Mouse (Mus musculus) neural tube, embryonic 15.5 days (tissue): ENCODE results near the gene Rbm19. TPM values are rescaled to one million over a fixed set of nuclear protein-coding genes. Genes with fewer than 3 reads are reported as not detected.

ENCODE experiments used
- ATAC-seq: fragments of 200-750 bp; cut with Nextera tagmentation; 2 replicates; pipeline ENCODE4 v1.8.0; 2017; ENCODE audit warnings: mild to moderate bottlenecking, moderate TSS enrichment, moderate library complexity; ENCODE audit not compliant: low FRiP score
- H3K27ac ChIP-seq: fragments of 300-500 bp; sonication (generic); replicated peaks from 2 replicates; pipeline ENCODE4 v1.5.1; 2015; ENCODE audit warnings: mild to moderate bottlenecking, inconsistent platforms
- H3K27me3 ChIP-seq: fragments of 300-500 bp; sonication (generic); replicated peaks from 2 replicates; pipeline ENCODE4 v1.6.1; 2015; ENCODE audit warnings: inconsistent platforms
- H3K36me3 ChIP-seq: fragments of 300-500 bp; sonication (generic); 2 replicates; pipeline ENCODE4 v1.6.1; 2015; ENCODE audit warnings: inconsistent platforms
- H3K4me1 ChIP-seq: fragments of 300-500 bp; sonication (generic); 2 replicates; pipeline ENCODE4 v1.6.1; 2015; ENCODE audit warnings: inconsistent platforms
- H3K4me2 ChIP-seq: fragments of 300-500 bp; sonication (generic); 2 replicates; pipeline ENCODE4 v1.6.1; 2015; ENCODE audit warnings: inconsistent platforms, mild to moderate bottlenecking, moderate library complexity
- H3K4me3 ChIP-seq: fragments of 300-500 bp; sonication (generic); replicated peaks from 2 replicates; pipeline ENCODE4 v1.5.1; 2015; ENCODE audit warnings: mild to moderate bottlenecking, inconsistent platforms
- H3K9ac ChIP-seq: fragments of 300-500 bp; sonication (generic); replicated peaks from 2 replicates; pipeline ENCODE4 v1.6.1; 2015; ENCODE audit warnings: mild to moderate bottlenecking, inconsistent platforms
- H3K9me3 ChIP-seq: fragments of 300-500 bp; sonication (generic); replicated peaks from 2 replicates; pipeline ENCODE4 v1.6.1; 2016; ENCODE audit warnings: inconsistent platforms
- WGBS: fragments of 180-500 bp; shearing (Covaris S2); methylation state at CpG from one replicate; pipeline ENCODE4 v1.1.7; 2015; ENCODE audit warnings: mixed read lengths; 5-methylcytosine and 5-hydroxymethylcytosine counted together
- polyA plus RNA-seq: library from polyadenylated mRNA; unstranded; fragments of >200 nt; fragmentation: Nextera tagmentation; extraction: Ambion mirVana; gene quantifications from 2 replicates; pipeline ENCODE4 v1.2.1, GENCODE M21; 2015

The Rbm19 gene
- polyA plus RNA-seq, 1 experiment from 2014 or later, result 18.7 TPM

DNA sequence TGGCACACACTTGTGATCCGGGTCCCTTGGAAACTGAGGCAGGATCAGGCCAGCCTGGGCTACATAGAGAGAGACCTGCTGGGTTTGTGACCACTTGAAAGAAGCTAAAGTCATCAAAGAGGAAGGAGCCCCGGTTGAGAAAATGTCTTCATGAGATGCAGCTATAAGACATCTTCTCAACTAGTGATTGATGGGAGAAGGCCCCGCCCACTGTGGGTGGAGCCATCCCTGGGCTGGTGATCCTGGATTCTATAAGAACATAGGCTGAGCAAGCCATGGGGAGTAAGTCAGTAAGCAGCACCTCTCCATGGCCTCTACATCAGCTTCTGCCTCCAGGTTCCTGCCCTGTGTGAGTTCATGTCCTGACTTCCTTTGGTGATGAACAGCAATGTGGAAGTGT, 98.2 kb downstream of the Rbm19 start:
- Histone ChIP-seq H3K36me3 (no peaks in the 10 kb centered on the region), H3K27me3 (0 out of 2 replicates have a peak, but pooled peaks cover 2% of the 10 kb centered on the region), H3K4me3 (no peak overlapping the region), H3K9ac (no peak overlapping the region), H3K9me3 (no peaks in the 10 kb centered on the region), H3K4me1 (peaks cover 21% of the 10 kb centered on the region), H3K4me2 (no peak overlapping the region), H3K27ac (no peak overlapping the region)
- WGBS, result 68% methylated on average over 3 of the region's 3 CpGs
- no peak for ATAC-seq

- Histone ChIP-seq H3K9ac (no peak overlapping the region), H3K9me3 (no peaks in the 10 kb centered on the region), H3K4me2 (no peak overlapping the region), H3K4me1 (peaks cover 19% of the 10 kb centered on the region), H3K27ac (no peak overlapping the region), H3K4me3 (no peak overlapping the region), H3K27me3 (no peaks in the 10 kb centered on the region), H3K36me3 (no peaks in the 10 kb centered on the region)
- no peak for ATAC-seq
- WGBS, result 35% methylated on average over 4 of the region's 4 CpGs
These were observed 105.0 kb downstream of the Rbm19 start for GRCm38 (mm10) chr5:120221216-120221615.

- Histone ChIP-seq H3K27me3 (no peaks in the 10 kb centered on the region), H3K9ac (no peak overlapping the region), H3K9me3 (no peaks in the 10 kb centered on the region), H3K4me1 (peaks cover 28% of the 10 kb centered on the region), H3K4me3 (no peak overlapping the region), H3K36me3 (no peaks in the 10 kb centered on the region), H3K4me2 (no peak overlapping the region), H3K27ac (no peak overlapping the region)
- no peak for ATAC-seq
- WGBS, result 20% methylated on average over 14 of the region's 14 CpGs
These were observed 109.1 kb downstream of the Rbm19 start for GRCm38 (mm10) chr5:120225383-120225782.

DNA sequence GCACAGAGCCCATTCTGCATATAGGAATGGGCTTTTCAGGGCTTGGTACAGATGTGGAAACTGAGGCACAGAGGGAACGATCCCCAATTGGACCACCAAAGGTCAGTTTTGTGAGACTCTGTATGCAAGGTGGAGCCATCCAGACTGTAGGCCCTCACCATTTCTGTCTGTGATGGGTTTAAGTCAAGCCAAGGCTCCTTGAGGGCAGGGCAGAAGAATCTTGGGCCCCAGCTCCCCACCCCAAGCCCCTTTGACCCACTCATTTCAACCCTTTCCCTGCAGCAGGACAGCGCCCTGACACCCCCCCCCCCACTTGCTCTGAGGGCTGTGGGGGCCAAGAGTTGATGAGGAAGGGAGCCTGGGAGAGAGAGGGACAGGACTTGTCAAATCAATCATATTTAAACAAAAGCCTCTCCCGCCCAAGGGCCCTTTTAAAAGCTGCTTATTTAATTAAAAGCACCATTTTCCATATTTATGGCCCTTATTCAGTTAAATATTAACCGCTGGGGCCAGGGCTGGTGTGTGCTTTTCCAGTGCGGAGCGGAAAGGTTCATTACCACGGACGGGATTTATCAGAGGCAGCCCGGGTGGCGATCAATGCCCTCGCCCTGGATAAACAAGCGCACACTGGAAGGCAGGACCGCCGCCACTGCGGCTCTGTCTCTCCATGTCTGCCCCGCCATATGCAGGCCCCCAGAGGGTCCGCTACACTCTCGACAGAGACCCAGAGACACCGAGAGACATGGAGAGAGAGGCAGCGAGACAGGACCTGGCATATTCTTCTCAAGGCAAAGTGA, 112.5 kb downstream of the Rbm19 start:
- peaks cover 50% of the 10 kb centered on the region for H3K4me1 ChIP-seq
- 15% methylated on average over 20 of the region's 20 CpGs for WGBS
- H3K27ac ChIP-seq, result 0 out of 2 replicates have a peak overlapping the region, but pooled peaks have one; percentile 2
- no peak overlapping the region for H3K4me3 ChIP-seq
- 0 out of 2 replicates have a peak overlapping the region, but pooled peaks have one; percentile 17 for H3K9ac ChIP-seq
- no peak overlapping the region for H3K4me2 ChIP-seq
- no peaks in the 10 kb centered on the region for H3K9me3 ChIP-seq
- no peaks in the 10 kb centered on the region for H3K27me3 ChIP-seq
- H3K36me3 ChIP-seq, result no peaks in the 10 kb centered on the region
- no peak for ATAC-seq

DNA sequence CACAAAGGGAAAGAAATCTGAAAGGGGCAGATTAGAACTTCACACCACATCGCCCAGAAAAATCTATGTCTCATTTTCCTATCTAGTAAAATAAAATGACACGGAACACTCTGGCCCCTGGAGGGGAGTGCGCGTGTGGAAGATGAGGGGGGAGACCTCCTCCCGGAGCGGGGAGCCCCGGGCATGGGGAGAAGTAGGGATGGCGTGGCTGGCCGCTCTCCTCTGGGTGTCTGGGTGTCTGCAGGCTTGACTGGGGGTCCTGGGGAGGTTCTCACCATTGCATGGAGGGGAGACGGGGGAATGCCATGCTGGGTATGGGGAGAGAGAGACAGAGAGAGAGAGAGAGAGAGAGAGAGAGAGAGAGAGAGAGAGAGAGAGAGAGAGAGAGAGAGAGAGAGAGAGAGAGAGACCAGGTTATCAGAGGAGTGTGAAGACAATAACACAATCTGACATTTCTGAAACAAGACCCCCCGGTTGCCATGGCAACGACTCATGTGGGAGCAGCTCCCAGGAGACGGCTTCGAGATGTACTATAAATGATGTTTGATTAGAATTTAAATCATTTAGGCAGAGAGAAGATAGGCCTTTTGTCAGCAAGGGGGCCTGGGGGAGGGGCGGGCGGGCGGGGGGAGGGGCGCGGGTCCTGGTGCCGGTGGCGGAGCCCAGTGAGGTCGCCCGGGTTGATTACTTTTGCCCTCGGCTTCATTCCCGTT, 115.3 kb downstream of the Rbm19 start:
- Histone ChIP-seq H3K36me3 (no peaks in the 10 kb centered on the region), H3K4me1 (peaks cover 50% of the 10 kb centered on the region), H3K27ac (peak overlapping the region; percentile 87), H3K9me3 (no peaks in the 10 kb centered on the region), H3K4me3 (no peak overlapping the region), H3K27me3 (no peaks in the 10 kb centered on the region), H3K9ac (0 out of 2 replicates have a peak overlapping the region, but pooled peaks have one; percentile 17), H3K4me2 (peak overlapping the region; percentile 51)
- ATAC-seq, result peak; percentile 69; the same call in 1 of the 2 replicates
- WGBS, result 2% methylated on average over 25 of the region's 25 CpGs

GRCm38 (mm10) chr5:120235147-120235546, 118.9 kb downstream of the Rbm19 start:
- Histone ChIP-seq H3K4me2 (0 out of 2 replicates have a peak overlapping the region, but pooled peaks have one; percentile 15), H3K9ac (no peak overlapping the region), H3K27ac (peak overlapping the region; percentile 56), H3K4me1 (peaks cover 35% of the 10 kb centered on the region), H3K36me3 (no peaks in the 10 kb centered on the region), H3K9me3 (no peaks in the 10 kb centered on the region), H3K27me3 (peaks cover 4% of the 10 kb centered on the region; the same call in 1 of the 2 replicates), H3K4me3 (no peak overlapping the region)
- 53% methylated on average over 5 of the region's 5 CpGs for WGBS
- ATAC-seq, result no peak

GRCm38 (mm10) chr5:120235571-120235970, 119.3 kb downstream of the Rbm19 start:
- Histone ChIP-seq H3K36me3 (no peaks in the 10 kb centered on the region), H3K4me1 (peaks cover 33% of the 10 kb centered on the region), H3K27me3 (peaks cover 4% of the 10 kb centered on the region; the same call in 1 of the 2 replicates), H3K9ac (no peak overlapping the region), H3K4me3 (no peak overlapping the region), H3K9me3 (no peaks in the 10 kb centered on the region), H3K27ac (peak overlapping the region; percentile 56), H3K4me2 (peak overlapping the region; percentile 15; the same call in 1 of the 2 replicates)
- no peak for ATAC-seq
- 48% methylated on average over 11 of the region's 11 CpGs for WGBS

- no peak overlapping the region for H3K9ac ChIP-seq
- H3K4me2 ChIP-seq, result no peak overlapping the region
- no peaks in the 10 kb centered on the region for H3K9me3 ChIP-seq
- H3K27ac ChIP-seq, result no peak overlapping the region
- peaks cover 4% of the 10 kb centered on the region; the same call in 1 of the 2 replicates for H3K27me3 ChIP-seq
- H3K4me1 ChIP-seq, result peaks cover 13% of the 10 kb centered on the region
- no peaks in the 10 kb centered on the region for H3K36me3 ChIP-seq
- H3K4me3 ChIP-seq, result no peak overlapping the region
- WGBS, result 88% methylated on average over 7 of the region's 7 CpGs
- ATAC-seq, result no peak
These were observed 123.8 kb downstream of the Rbm19 start for GRCm38 (mm10) chr5:120240071-120240470.

DNA sequence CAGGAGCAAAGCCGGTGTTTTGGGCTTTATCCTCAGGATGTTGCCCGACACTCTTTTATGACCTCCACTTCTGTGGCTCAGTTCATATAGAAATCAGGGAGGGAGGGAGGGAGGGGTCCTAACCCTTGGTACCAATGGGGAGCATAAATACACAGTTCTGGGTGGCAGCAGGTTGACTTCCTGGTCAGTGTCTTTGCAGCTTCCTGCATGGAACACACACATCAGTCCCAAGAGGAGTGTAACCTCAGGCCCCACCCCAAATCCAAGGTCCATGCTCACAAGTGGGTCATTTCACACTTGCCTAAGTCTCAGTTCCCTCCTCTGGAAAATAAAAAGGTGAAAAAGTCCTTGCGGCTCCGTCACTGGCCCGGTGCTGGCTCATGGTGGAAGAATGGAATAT, 129.1 kb downstream of the Rbm19 start:
- Histone ChIP-seq H3K9me3 (no peaks in the 10 kb centered on the region), H3K4me1 (peaks cover 4% of the 10 kb centered on the region; the same call in 1 of the 2 replicates), H3K4me3 (no peak overlapping the region), H3K27ac (no peak overlapping the region), H3K36me3 (no peaks in the 10 kb centered on the region), H3K27me3 (0 out of 2 replicates have a peak, but pooled peaks cover 3% of the 10 kb centered on the region), H3K9ac (no peak overlapping the region), H3K4me2 (no peak overlapping the region)
- no peak for ATAC-seq
- WGBS, result 70% methylated on average over 5 of the region's 5 CpGs
